Mouse (Mus musculus) layer of hippocampus, adult 2 months (tissue): ENCODE data around the gene Isy1. TPM values are rescaled to one million over a fixed set of nuclear protein-coding genes. Genes with fewer than 3 reads are reported as not detected.
A peak's percentile ranks its signal among the peaks of the same experiment; 100 is the strongest.
"Not testable (repeated sequence)": the region's sequence is repeated elsewhere in the genome, so short reads cannot be mapped to it uniquely, and the experiment has no call there.

ENCODE experiments used
- DNase-seq, 2 experiments: peaks; one replicate each; pipeline ENCODE4 v3.0.0; 2022; ENCODE audit warnings: low spot score in 2 of 2
- H3K27ac ChIP-seq: fragments of 200-600 bp; 2 replicates; pipeline ENCODE4 v1.8.1; 2022
- H3K4me3 ChIP-seq: fragments of 200-600 bp; 2 replicates; pipeline ENCODE4 v1.8.1; 2022; ENCODE audit warnings: mild to moderate bottlenecking
- CTCF ChIP-seq: fragments of 200-600 bp; conservative IDR thresholded peaks from 2 replicates; pipeline ENCODE4 v1.8.1; 2022; ENCODE audit warnings: antibody characterized with exemption, mild to moderate bottlenecking, moderate library complexity
- total RNA-seq, 2 experiments: library from RNA; stranded (reverse); gene quantifications; 2 replicates each; pipeline ENCODE4 v1.2.3; 2021

Gene Isy1
- total RNA-seq, 2 experiments from 2014 or later: 25.1 to 29.3 TPM

GRCm38 (mm10) chr6:87775588-87776245, 62.9 kb downstream of the Isy1 start:
- no peak overlapping the region for H3K4me3 ChIP-seq
- no peak for TF ChIP-seq CTCF
- H3K27ac ChIP-seq: no peak overlapping the region
- DNase-seq: no peak

- TF ChIP-seq CTCF: no peak
- no peak for DNase-seq
- H3K4me3 ChIP-seq: no peak overlapping the region
- H3K27ac ChIP-seq: no peak overlapping the region
Measured at GRCm38 (mm10) chr6:87774909-87775308, 63.7 kb downstream of the Isy1 start.

DNA sequence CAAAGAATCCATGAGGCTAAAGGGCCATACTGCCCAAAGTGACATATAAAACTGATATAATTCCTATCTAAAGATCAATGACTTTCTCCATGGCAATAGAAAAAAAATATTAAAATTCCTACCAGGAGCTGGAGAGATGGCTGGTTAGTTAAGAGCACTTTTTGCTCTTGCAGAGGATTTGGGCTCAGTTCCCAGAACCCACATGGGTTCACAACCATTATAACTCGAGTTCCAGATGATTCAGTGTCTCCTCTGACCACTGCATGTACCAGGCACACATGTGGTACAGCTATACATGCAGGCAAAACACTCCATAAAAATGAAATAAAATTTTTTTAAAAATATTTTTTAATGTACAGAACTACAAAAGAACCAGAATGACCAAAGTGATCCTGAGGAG, 64.1 kb downstream of the Isy1 start:
- DNase-seq: no peak
- H3K27ac ChIP-seq: no peak overlapping the region
- H3K4me3 ChIP-seq: no peak overlapping the region
- no peak for TF ChIP-seq CTCF

DNA sequence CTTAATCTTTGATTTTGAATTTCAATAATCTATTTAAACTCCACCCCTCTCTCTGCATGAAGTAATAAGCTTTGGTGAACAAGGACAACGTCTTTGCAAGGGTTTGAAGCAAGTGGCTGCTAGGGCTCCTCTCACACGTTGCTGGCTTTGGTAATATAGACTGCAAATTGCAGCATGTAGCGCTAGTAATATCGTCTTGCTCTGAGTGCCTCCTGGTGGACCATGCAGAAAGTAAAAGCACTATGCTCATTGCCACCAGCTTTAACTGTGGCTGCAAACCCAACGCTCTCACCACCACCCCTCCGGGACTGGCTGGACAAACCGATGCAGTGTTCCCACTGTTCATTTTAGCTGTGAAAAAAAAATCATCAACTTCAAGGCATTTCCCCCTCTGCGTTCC, 68.0 kb downstream of the Isy1 start:
- no peak overlapping the region for H3K27ac ChIP-seq
- peak; percentile 64 for TF ChIP-seq CTCF
- no peak overlapping the region for H3K4me3 ChIP-seq
- no peak for DNase-seq

GRCm38 (mm10) chr6:87764296-87764695, 74.3 kb downstream of the Isy1 start:
- not testable (repeated sequence) for H3K4me3 ChIP-seq, H3K27ac ChIP-seq, DNase-seq

Other genes with a start within 250 kb of the Isy1 start
- gene Prokr1, start 248.1 kb downstream of the Isy1 start, total RNA-seq: under 1 TPM; 0.08 to 0.17 TPM
- gene Aplf, start 166.6 kb downstream of the Isy1 start, total RNA-seq: 1 to 10 TPM; 6.9 to 7.9 TPM
- 1 to 10 TPM; 3.7 to 4.3 TPM for gene Efcc1, start 107.9 kb downstream of the Isy1 start, total RNA-seq
- gene Gp9, start 60.7 kb downstream of the Isy1 start, total RNA-seq: 1 to 10 TPM in 1 of 2 experiments, under 1 TPM in 1; 0.98 to 1.2 TPM
- 10 to 100 TPM; 10.7 to 15.5 TPM for gene Rab43, start 26.6 kb downstream of the Isy1 start, total RNA-seq
- gene Gm45140, start 3.0 kb downstream of the Isy1 start, total RNA-seq: 1 to 10 TPM; 3.7 to 4.4 TPM
- 100 to 1,000 TPM; 255 to 275 TPM for gene Cnbp, start 12.3 kb upstream of the Isy1 start, total RNA-seq
- gene Copg1, start 49.0 kb upstream of the Isy1 start, total RNA-seq: 100 to 1,000 TPM; 258 to 266 TPM
- 10 to 100 TPM; 23.0 to 27.3 TPM for gene Hmces, start 75.1 kb upstream of the Isy1 start, total RNA-seq
- gene H1fx, start 142.8 kb upstream of the Isy1 start, total RNA-seq: 10 to 100 TPM; 65.7 to 68.1 TPM
- 100 to 1,000 TPM; 305 to 332 TPM for gene Rab7, start 206.5 kb upstream of the Isy1 start, total RNA-seq
- 100 to 1,000 TPM; 163 to 174 TPM for gene Rpn1, start 245.7 kb upstream of the Isy1 start, total RNA-seq